Mouse (Mus musculus) liver, embryonic 14.5 days (tissue): Measurements from ENCODE around the gene Map2k7. TPM values are rescaled to one million over a fixed set of nuclear protein-coding genes. Genes with fewer than 3 reads are reported as not detected.
"Not testable (repeated sequence)": the region's sequence is repeated elsewhere in the genome, so short reads cannot be mapped to it uniquely, and the experiment has no call there.

Experiments used
- ATAC-seq: fragments of 200-750 bp; cut with Nextera tagmentation; 2 replicates; pipeline ENCODE4 v1.8.0; 2017; ENCODE audit warnings: moderate number of reproducible peaks, mild to moderate bottlenecking, moderate library complexity; ENCODE audit not compliant: insufficient read depth
- DNase-seq, 3 experiments: peaks; one replicate each; pipeline ENCODE4 v3.0.0-alpha.2; 2012 to 2013; ENCODE audit warnings: low read depth in 3 of 3, low spot score in 3 of 3
- H3K27ac ChIP-seq: fragments of 300-500 bp; sonication (generic); 2 replicates; pipeline ENCODE4 v1.5.1; 2014; ENCODE audit warnings: moderate library complexity, mild to moderate bottlenecking, control low read depth, inconsistent platforms
- H3K27me3 ChIP-seq: fragments of 300-500 bp; sonication (generic); 2 replicates; pipeline ENCODE4 v1.6.1; 2014; ENCODE audit warnings: mild to moderate bottlenecking, low read length, moderate library complexity; ENCODE audit not compliant: control insufficient read depth, insufficient read depth
- H3K36me3 ChIP-seq: fragments of 300-500 bp; sonication (generic); replicated peaks from 2 replicates; pipeline ENCODE4 v1.6.1; 2014; ENCODE audit warnings: low read depth; ENCODE audit not compliant: control insufficient read depth, insufficient read depth
- H3K4me1 ChIP-seq, 2 experiments: fragments of 200-500 bp in 1 of 2; fragments of 300-500 bp in 1 of 2; sonication (generic) in 1 of 2; replicated peaks; 2 replicates each; pipeline ENCODE4 v1.6.1; 2012 to 2014; ENCODE audit warnings: antibody characterized with exemption in 1 of 2, inconsistent platforms in 1 of 2, low read length in 1 of 2; ENCODE audit not compliant: control insufficient read depth in 2 of 2, insufficient read depth in 2 of 2
- H3K4me2 ChIP-seq: fragments of 300-500 bp; sonication (generic); 2 replicates; pipeline ENCODE4 v1.6.1; 2014; ENCODE audit warnings: low read depth, mild to moderate bottlenecking, control low read depth, moderate library complexity
- H3K4me3 ChIP-seq, 2 experiments: fragments of 200-500 bp in 1 of 2; fragments of 300-500 bp in 1 of 2; sonication (generic) in 1 of 2; 2 replicates each; pipeline ENCODE4 v1.5.1; 2012 to 2014; ENCODE audit warnings: low read depth in 2 of 2, low read length in 2 of 2, mild to moderate bottlenecking in 2 of 2, control low read depth in 1 of 2, inconsistent platforms in 1 of 2, moderate library complexity in 1 of 2; ENCODE audit not compliant: insufficient read depth in 1 of 2
- H3K9ac ChIP-seq: fragments of 300-500 bp; sonication (generic); replicated peaks from 2 replicates; pipeline ENCODE4 v1.6.1; 2014; ENCODE audit warnings: mild to moderate bottlenecking, control low read depth, moderate library complexity
- H3K9me3 ChIP-seq: fragments of 300-500 bp; sonication (generic); 2 replicates; pipeline ENCODE4 v1.6.1; 2016; ENCODE audit warnings: low read length, mixed read lengths; ENCODE audit not compliant: control insufficient read depth
- CTCF ChIP-seq: IDR thresholded peaks from 2 replicates; pipeline ENCODE4 v1.5.1; 2016; ENCODE audit warnings: antibody characterized with exemption, low read depth, control low read depth
- EP300 ChIP-seq: IDR thresholded peaks from 2 replicates; pipeline ENCODE4 v1.6.1; 2016; ENCODE audit warnings: antibody characterized with exemption, low read depth
- WGBS: fragments of 180-500 bp; shearing (Covaris S2); extraction: QIAGEN DNeasy Blood & Tissue Kit; methylation state at CpG from one replicate; pipeline ENCODE4 v1.1.7; 2014; ENCODE audit not compliant: insufficient replicate concordance; 5-methylcytosine and 5-hydroxymethylcytosine counted together
- polyA plus RNA-seq, 2 experiments: library from polyadenylated mRNA; depleted of rRNA in 1 of 2; stranded (reverse) in 1 of 2; unstranded in 1 of 2; fragments of >200 nt; fragmentation: Nextera tagmentation in 1 of 2; extraction: Ambion mirVana in 1 of 2; gene quantifications; 2 replicates each; pipeline versions ENCODE4 v1.2.1 to v1.2.3; 2012 to 2014

Gene Map2k7
- polyA plus RNA-seq, 2 experiments, result 6.6 to 13.2 TPM

DNA sequence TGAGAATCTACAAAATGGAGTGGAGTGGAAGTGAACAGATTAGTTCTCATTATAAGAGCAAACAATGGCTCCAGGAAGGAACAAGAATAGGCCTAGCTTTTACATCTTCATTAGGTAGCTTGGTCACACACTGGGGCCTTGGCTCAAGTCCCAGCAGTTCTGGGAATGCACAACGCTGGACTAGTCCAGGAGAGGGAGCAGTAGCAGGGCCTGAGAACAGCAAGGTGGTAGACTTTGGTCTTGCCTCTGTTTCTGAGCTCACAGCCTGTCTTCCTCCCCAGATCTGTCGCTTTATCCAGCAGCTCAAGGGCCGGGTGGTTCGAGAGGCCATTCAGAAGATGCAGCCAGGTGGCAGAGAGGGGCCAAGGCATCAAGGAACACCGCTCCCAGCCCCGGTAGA, 15.5 kb downstream of the Map2k7 start:
- peak overlapping the region in 1 of 2 experiments; percentile 63; a peak in 2 of 4 replicates for H3K4me3 ChIP-seq
- WGBS, result 76% methylated on average over 6 of the region's 6 CpGs
- H3K27me3 ChIP-seq, result no peaks in the 10 kb centered on the region
- no peak overlapping the region for H3K27ac ChIP-seq
- ATAC-seq (no peak), DNase-seq (no peak)
- H3K4me1 ChIP-seq, result peaks cover 5% of the 10 kb centered on the region in 2 experiments
- H3K9me3 ChIP-seq, result no peaks in the 10 kb centered on the region
- H3K4me2 ChIP-seq, result peak overlapping the region; percentile 65
- H3K9ac ChIP-seq, result no peak overlapping the region; the same call in 1 of the 2 replicates
- H3K36me3 ChIP-seq, result peaks cover 8% of the 10 kb centered on the region
- TF ChIP-seq CTCF (peak; percentile 48; the same call in 1 of the 2 replicates), EP300 (no peak)

DNA sequence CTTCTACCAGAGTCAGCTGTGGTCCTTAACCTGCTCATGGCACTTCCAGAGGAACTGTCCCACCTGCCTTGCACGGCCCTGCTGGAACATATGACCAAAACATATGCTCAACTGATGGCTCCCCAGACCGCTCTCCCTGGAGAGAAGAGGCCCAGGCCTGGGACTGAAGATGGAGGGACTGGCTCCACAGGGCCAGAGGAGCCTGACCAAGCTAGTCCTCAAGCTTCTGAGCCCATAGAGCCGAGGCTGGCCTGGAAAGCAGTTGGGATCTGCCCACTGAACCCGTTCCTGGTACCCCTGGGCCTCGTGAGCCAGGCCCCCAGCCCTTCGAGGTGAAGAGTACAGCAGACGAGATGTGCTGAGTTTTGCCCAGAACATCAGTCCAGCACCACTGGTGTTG, 16.9 kb downstream of the Map2k7 start:
- not testable (repeated sequence) for DNase-seq, H3K27ac ChIP-seq, H3K9ac ChIP-seq, H3K9me3 ChIP-seq, ATAC-seq, H3K4me1 ChIP-seq, H3K4me3 ChIP-seq, H3K27me3 ChIP-seq, H3K4me2 ChIP-seq
- peaks cover 15% of the 10 kb centered on the region for H3K36me3 ChIP-seq
- 69% methylated on average over 7 of the region's 7 CpGs for WGBS

DNA sequence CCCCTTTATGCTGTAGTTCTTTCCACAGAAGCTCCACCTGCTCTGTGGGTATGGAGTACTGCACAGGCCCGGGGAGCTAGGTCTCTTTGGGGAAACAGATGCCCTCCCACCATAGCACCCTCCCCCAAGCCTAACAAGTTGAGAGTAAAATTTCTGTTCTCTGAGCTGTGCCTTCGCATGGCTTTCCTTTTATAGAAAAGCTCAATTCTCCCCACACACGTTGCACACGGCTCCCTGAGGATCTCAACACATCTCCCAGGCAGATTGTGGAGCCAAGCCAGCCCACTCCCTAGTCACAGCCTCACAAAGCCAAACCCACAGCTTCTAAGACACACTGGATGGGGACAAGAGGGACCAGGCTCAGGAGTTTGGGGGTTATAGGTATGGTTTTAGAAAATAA, 18.4 kb downstream of the Map2k7 start:
- Histone ChIP-seq H3K27me3 (no peaks in the 10 kb centered on the region), H3K4me1 (peaks cover 8 to 9% of the 10 kb centered on the region in 2 experiments), H3K9ac (no peak overlapping the region), H3K4me3 (no peak overlapping the region), H3K36me3 (peaks cover 22% of the 10 kb centered on the region), H3K9me3 (no peaks in the 10 kb centered on the region), H3K4me2 (no peak overlapping the region), H3K27ac (no peak overlapping the region)
- no peak for ATAC-seq
- DNase-seq, result no peak
- TF ChIP-seq EP300, result no peak
- TF ChIP-seq CTCF, result no peak
- 70% methylated on average over 4 of the region's 4 CpGs for WGBS

DNA sequence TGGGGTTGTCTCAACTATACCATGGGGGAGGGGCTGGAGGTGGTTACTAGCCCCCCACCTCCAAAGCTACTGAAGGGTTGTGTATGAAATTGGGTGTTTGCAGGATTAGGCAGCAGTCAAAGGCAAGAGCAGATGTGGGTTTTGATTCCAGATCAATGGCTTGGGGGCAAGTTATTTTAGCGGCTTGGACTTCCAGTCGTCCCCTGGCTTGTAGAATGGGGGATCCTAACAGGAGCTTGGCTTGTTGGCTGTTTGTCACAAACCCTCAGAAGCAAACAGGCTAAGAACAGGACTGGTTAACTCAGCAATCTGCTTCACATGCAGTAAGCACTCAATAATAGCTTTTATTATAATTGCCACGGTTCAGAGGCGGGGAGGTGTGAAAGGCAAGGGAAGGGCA, 18.8 kb downstream of the Map2k7 start:
- Histone ChIP-seq H3K4me2 (no peak overlapping the region), H3K4me3 (no peak overlapping the region)
- TF ChIP-seq CTCF (no peak), EP300 (no peak)

DNA sequence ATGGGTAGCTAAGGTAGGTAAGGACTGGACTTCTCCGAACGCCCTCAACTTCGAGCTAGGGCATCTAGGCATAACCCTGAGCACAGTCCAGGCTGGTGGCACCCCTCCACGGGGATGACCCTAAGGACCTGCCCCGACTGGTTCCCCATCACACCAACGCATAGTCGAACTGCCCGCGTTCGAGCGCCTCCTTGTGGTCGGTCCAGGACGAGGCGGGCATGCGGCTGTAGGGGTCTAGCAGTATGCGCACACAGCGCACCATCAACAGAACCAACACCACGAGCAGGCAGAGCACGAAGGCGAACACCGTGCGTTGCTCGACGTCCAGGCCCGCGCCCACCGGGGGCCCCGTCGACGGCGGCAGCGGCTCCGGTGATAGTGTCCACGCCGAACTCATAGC, 19.7 kb downstream of the Map2k7 start:
- H3K36me3 ChIP-seq, result peaks cover 24% of the 10 kb centered on the region
- 3% methylated on average over 34 of the region's 35 CpGs for WGBS

More for the DNA sequence above, 18.8 kb downstream of the Map2k7 start:
- WGBS, result 84% methylated on average over 4 of the region's 4 CpGs
- H3K9ac ChIP-seq, result no peak overlapping the region
- H3K4me1 ChIP-seq, result peaks cover 8% of the 10 kb centered on the region in 2 experiments
- H3K36me3 ChIP-seq, result peaks cover 22% of the 10 kb centered on the region
- no peaks in the 10 kb centered on the region for H3K9me3 ChIP-seq
- no peak overlapping the region for H3K27ac ChIP-seq
- no peaks in the 10 kb centered on the region for H3K27me3 ChIP-seq
- DNase-seq (no peak), ATAC-seq (no peak)

More for the DNA sequence above, 19.7 kb downstream of the Map2k7 start:
- ATAC-seq (peak; percentile 49), DNase-seq (peak in 2 of 3 experiments; percentile 49 to 53)
- Histone ChIP-seq H3K4me2 (peak overlapping the region; percentile 97), H3K27me3 (no peaks in the 10 kb centered on the region), H3K4me3 (peak overlapping the region; percentile 39 to 58), H3K4me1 (peaks cover 4 to 8% of the 10 kb centered on the region in 2 experiments), H3K9ac (no peak overlapping the region; the same call in 1 of the 2 replicates), H3K27ac (no peak overlapping the region), H3K9me3 (no peaks in the 10 kb centered on the region)
- TF ChIP-seq CTCF (peak; percentile 97), EP300 (no peak)
